Mouse (Mus musculus) left cerebral cortex, adult 8-10 months (tissue): ENCODE data around the gene Gm17364. TPM values are rescaled to one million over a fixed set of nuclear protein-coding genes. Genes with fewer than 3 reads are reported as not detected.
"Not testable (repeated sequence)": the region's sequence is repeated elsewhere in the genome, so short reads cannot be mapped to it uniquely, and the experiment has no call there.

Source experiments
- DNase-seq, 2 experiments: peaks; one replicate each; pipeline ENCODE4 v3.0.0; 2022; ENCODE audit warnings: low spot score in 2 of 2
- total RNA-seq, 4 experiments: library from RNA; stranded (reverse); gene quantifications; 2 replicates each; pipeline ENCODE4 v1.2.4; 2022

The Gm17364 gene
- not detected for total RNA-seq

- DNase-seq = no peak
These were observed at the start of gene Gm17364 for GRCm38 (mm10) chr13:41273927-41274650. Gm17364 (minus strand) TSS chr13:41273977.

GRCm38 (mm10) chr13:41321433-41321832 lies 47.7 kb upstream of the Gm17364 start:
- DNase-seq = no peak

DNA sequence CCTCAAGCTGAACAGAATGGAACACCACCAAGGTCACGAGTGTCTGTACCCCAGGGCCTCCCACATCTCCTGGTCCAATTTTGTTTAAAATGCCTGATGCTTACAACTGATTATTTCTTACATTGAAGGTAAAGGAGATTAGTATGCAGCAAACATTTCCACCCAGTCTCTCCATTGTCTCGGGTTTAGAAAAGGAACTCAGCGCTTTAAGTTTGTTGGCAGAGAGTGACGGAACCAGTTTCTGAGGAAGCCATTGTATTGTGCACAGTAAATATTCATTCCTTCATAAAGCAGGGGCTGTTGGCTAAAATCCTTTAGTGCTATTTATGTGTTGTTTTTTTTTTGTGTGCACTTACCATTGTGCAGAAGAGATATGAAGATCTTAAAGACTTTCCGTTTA lies 47.0 kb upstream of the Gm17364 start:
- no peak for DNase-seq

GRCm38 (mm10) chr13:41302716-41303115 lies 28.9 kb upstream of the Gm17364 start:
- DNase-seq = peak; percentile 21 to 52

GRCm38 (mm10) chr13:41300037-41300436 lies 26.3 kb upstream of the Gm17364 start:
- DNase-seq = no peak

GRCm38 (mm10) chr13:41298996-41299395 lies 25.2 kb upstream of the Gm17364 start:
- no peak for DNase-seq

- no peak for DNase-seq
These were observed 24.8 kb upstream of the Gm17364 start for GRCm38 (mm10) chr13:41298533-41298932.

DNA sequence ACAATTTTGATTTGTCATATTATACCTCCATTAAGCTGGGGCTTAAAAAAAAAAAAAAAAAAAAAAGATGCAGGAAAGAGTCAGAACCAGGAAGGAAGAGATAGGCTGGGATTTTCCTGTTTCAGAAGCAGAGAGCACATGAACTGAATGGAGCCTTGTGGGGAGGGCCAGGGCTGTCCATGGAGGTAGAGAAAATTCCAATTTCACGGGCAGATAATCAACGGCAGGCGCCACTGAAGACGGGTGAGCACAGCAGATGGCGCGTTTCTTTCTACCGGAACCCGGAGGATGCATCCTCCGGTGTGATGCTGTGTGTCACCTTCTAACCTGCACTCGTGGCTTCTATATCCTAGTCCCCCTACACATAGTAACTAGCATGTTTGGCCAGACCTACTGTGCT lies 22.6 kb upstream of the Gm17364 start:
- no peak for DNase-seq

- no peak for DNase-seq
These were observed 22.1 kb upstream of the Gm17364 start for GRCm38 (mm10) chr13:41295886-41296285.

DNA sequence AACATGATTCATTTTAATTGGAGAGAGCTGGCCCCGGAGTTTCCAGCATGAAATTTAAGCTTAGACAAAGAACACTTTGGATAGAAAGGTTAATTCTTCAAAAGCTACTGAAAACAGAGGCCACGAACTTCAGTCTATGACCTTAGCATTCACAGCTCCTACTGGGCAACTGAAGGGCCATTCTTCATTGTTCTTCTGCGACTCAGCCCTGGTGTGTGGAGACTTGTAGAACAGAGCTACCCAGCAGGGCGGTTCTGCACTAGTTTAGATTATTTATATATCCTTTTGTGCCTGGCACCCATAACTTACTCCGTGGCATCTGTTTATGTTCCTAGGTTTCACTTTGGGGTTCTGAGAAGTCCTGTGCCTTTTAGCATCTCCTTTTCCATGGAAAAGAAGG lies 19.8 kb upstream of the Gm17364 start:
- no peak for DNase-seq

DNA sequence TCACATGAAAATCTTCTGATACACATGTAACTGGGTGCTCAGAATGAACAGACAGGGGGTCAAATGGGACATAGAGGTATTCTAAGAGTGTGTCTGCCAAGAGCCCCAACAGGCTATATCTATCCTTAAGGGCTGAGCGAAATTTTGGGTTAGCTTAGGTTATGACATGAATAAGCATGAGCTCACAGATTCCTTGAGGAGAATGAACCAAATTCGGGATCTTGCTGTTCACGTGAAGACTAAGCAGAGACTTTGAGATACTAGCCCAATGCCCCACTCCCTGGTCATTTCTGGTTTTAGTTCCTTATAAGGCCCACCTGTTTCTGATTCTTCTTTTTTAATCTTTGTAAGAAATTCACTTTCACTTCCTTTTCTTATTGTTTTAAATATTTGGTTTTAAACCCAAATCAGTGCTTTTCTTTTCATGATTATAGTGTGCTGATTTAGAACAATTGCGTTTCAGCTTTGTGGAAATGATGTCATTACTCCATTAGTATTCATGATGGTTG lies 17.7 kb upstream of the Gm17364 start:
- DNase-seq = no peak

DNA sequence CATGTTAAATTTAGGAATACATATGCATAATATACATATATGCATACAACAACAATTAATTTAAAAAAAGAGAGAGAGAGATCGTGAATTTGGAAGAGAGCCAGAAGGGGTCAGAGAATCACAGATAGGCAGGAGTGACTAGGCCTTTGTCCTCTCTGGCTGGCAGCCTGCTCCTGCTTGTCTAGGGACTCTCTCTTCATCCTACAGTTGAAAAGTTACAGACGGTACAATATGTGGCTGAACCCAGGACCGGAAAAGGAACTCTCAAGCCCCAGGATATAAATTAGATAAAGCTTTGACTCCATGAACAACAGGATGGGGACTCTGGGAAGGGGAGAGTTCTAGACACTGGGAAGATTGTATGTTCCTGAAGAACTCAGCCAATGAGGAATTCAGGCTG lies 12.5 kb upstream of the Gm17364 start:
- no peak for DNase-seq

- DNase-seq = no peak
These were observed 11.7 kb upstream of the Gm17364 start for GRCm38 (mm10) chr13:41285448-41285847.

DNA sequence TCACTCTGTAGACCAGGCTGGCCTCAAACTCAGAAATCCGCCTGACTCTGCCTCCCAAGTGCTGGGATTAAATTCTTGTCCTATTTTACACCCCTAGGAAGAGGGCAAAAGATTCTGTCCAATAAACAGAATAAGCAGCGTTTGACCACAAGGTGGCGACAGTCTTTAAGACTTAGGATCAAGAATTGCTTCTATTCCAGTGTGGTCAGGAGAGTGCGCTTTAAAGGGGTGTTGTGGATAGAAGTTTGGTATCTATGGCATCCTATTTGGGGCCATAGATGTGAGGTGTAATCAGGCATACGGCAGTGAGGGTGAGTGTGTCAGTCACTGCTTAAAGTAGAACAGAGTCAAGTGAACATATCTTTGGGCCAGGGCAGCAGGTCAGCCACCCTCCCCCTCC lies 9.5 kb upstream of the Gm17364 start:
- DNase-seq = peak in 1 of 2 experiments; percentile 29

DNA sequence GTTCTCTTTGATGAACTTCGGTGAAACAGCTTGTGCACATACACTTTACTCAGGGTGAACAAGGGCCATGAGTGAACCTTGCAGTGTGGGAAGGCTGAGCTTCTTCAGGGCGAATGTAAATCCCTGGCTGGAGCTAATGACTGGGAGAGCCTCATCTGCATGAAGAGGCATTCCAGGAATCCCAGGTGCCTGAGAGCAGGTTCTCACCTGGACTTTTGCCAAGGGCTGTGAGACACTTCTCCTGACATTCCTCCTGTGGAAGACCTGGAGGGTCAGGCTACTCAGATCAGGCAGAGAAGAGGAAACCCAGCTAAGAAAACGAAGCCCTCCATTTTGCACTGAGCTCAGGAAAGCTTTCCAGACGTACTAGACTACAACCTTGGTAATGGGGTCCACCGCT lies 6.9 kb upstream of the Gm17364 start:
- DNase-seq = no peak

DNA sequence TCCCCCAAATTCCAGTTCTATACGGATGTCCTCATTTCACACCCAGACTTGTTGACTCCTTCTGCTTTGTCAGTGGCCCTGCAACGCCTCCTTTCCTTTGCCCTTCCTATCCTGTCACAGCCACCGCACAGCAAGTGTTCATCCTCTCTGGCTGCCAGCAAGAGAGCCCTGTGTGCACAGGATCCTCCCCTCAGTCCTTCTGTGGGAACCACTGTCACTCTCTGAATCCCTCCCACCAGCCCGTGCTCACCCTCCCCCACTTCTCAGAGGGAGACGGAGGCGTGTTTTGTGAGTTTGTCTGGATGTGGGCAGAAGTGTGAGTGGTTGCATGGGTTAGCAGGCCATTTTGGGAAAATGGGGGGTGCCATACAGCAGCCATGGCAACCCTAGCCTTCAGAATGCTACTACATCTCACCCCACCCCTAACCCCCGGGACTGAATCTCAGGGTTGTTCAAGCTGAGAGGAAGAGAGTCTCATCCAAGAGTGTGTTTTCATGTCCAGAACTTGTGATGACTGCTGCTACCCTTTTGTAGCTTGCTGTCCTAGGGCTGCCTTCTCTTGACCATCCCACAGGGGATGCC lies 5.9 kb downstream of the Gm17364 start:
- peak in 1 of 2 experiments; percentile 57 for DNase-seq

DNA sequence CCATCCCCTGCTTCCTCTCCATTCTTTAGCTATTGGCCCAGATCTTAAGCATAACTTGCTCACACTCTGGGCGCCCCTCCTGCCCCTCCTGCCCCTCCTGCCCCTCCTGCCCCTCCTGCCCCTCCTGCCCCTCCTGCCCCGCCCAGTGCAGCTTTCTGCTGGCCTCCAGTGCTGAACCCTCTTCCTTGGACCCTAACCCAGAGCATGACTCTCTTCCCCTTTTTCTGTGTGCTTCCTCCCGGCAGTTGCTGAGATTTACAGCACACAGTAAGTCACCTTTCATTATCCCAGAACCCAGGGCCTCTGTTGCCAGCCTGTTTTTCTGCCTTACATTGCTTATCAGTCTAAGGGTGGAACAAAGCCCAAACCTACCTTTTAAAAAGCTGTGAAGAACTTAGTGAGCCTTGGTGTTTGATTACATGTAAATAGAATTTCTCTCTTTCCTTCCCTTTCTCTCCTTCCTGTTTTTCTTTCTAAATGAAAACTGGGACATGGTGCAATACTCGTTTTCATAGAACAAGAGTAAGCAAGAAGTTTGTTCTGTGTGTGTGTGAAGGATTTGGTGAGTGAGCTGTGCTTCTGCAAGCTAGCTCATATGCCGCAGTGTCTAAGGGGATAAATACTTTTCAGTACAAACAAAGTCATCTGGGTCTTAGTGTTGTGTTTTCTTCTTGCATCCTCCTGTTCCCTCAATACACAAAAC lies 10.3 kb downstream of the Gm17364 start:
- no peak for DNase-seq

DNA sequence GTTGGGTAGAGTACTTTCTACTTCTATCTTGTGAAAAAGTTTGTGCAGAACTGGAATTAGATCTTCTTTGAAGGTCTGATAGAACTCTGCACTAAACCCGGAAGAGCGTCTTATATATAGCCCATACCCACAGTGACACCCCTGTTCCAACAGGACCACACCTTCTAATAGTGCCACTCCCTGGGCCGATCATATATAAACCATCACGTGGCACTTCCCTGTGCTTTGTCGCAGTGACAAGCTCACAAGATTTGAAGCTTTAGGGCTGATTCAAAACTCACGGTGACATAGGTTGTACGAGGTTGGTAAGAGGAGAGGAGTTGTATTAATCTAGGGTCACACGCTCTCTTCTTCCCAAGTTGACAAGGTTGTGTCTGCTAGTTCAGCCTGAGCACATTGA lies 12.2 kb downstream of the Gm17364 start:
- DNase-seq = not testable (repeated sequence)

- no peak for DNase-seq
These were observed 15.9 kb downstream of the Gm17364 start for GRCm38 (mm10) chr13:41257851-41258250.

- DNase-seq = no peak
These were observed 16.8 kb downstream of the Gm17364 start for GRCm38 (mm10) chr13:41256962-41257361.

DNA sequence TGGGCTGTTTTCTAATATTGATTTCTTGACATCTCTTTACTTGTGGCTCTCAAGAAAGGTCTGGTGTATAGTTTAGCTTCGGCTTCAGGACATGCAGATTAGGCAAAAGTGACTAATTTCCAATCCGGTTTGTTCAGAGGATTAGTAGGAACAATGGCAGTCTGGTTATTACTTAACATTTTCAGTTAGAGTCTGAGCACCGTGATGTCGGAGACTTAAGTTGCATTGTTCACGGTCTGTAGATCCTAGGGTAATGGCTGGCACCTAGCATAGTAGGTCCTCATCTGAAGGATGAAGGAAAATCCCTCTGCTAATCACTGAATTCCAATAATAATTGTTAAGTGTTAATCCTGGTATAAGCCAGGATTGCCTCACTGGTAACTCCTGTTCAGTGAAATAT lies 17.7 kb downstream of the Gm17364 start:
- DNase-seq = no peak

GRCm38 (mm10) chr13:41252736-41253135 lies 21.0 kb downstream of the Gm17364 start:
- no peak for DNase-seq
